Mouse (Mus musculus) heart, postnatal 0 days (tissue): ENCODE measurements at regions not wholly inside any gene's neighbourhood (a gene's known extent, or its start where the extent isn't known, plus 50 kb on each side); places are given as distances from the start of the nearest gene placed in this dataset.

Source experiments
- CTCF ChIP-seq: IDR thresholded peaks from 2 replicates; pipeline ENCODE4 v1.5.1; 2016; ENCODE audit warnings: antibody characterized with exemption, control low read depth, low read depth
- EP300 ChIP-seq: IDR thresholded peaks from 2 replicates; pipeline ENCODE4 v1.6.1; 2016; ENCODE audit warnings: antibody characterized with exemption, low read depth

GRCm38 (mm10) chr9:73242521-73243308, 129.5 kb downstream of the Rsl24d1 start:
- TF ChIP-seq EP300 (no peak), CTCF (no peak)
